In the genomic region with DNA sequence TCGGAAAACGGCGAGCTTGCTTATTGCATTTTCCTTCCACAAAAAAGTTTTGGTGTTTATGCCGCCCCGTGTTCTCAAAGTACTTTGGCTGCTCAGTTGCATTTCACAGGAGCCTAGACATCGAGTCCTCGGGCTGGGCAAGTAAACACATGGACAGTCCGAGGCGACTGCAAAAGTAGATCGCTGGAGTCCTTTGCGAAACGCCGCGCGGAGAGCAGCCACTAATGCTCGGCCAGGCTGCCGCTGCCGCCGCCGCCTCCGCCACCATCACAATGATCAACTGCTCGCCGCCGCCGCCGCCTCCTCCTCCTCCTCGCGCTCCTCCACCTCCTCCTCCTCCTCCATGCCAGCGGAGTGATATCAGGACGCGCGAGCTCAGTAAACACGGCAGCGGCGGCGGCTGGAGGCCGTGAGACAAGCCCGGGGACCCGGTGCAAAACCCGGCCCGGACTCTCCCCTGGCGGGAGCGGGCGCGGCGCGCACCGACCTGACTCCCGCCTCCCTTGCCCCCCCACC, we compare ENCODE assay signal across 9 mouse cellular contexts. TPM values are rescaled to one million over a fixed set of nuclear protein-coding genes. Genes with fewer than 3 reads are reported as not detected.
DNase-seq lines count a peak whose midpoint lies in the region; ATAC-seq and TF ChIP-seq lines count a peak whose summit lies in the region.
"Had no signal": no experiment of that assay in that cellular context is flagged by ENCODE, and none has a peak within 500 bp of the region (broad histone marks: within the 10 kb centered on the region; RNA-seq: fewer than 3 reads in every experiment).

A gene (minus strand): TSS at position 441 of the 516 bp plus-strand sequence.

- peak within 1 kb of the TSS; percentile 91 for H3K4me2 ChIP-seq in embryonic facial prominence, embryonic 13.5 days
- peak within 1 kb of the TSS; percentile 95 for H3K4me2 ChIP-seq in limb, embryonic 13.5 days (replicated peaks)
- peak within 1 kb of the TSS; percentile 78 for H3K4me2 ChIP-seq in midbrain, embryonic 15.5 days

- no peak for ATAC-seq in embryonic facial prominence, embryonic 13.5 days (ENCODE audit: insufficient number of reproducible peaks, insufficient read depth, low FRiP score, low TSS enrichment, low read depth)
- peak; percentile 37 for ATAC-seq in limb, embryonic 13.5 days (ENCODE audit: low FRiP score, low read depth)
- ATAC-seq in midbrain, embryonic 15.5 days (replicated peaks), result peak; percentile 48

- H3K27ac ChIP-seq in embryonic facial prominence, embryonic 13.5 days, result peak within 1 kb of the TSS; percentile 98
- H3K27ac ChIP-seq in heart, adult 2 months, result peak within 1 kb of the TSS; percentile 99
- peak within 1 kb of the TSS; percentile 96 for H3K27ac ChIP-seq in kidney, adult 2 months (ENCODE audit: insufficient read depth, low read depth, low read length)
- peak within 1 kb of the TSS; percentile 97 for H3K27ac ChIP-seq in limb, embryonic 13.5 days
- peak within 1 kb of the TSS; percentile 99 for H3K27ac ChIP-seq in midbrain, embryonic 15.5 days

- DNase-seq in 3T3-L1 (ENCODE audit: low read depth, low spot score), result peak; percentile 86
- DNase-seq in adrenal gland, postnatal 4 days (ENCODE audit: low spot score in 2 of 2), result peak; percentile 83 to 85
- peak; percentile 93 to 94 for DNase-seq in heart, adult 2 months
- peak; percentile 94 for DNase-seq in kidney, adult 2 months
- DNase-seq in spleen, adult 18-20 months, result peak; percentile 80 to 82

- H3K36me3 ChIP-seq in embryonic facial prominence, embryonic 13.5 days, result no peaks in the 10 kb centered on the region
- no peaks in the 10 kb centered on the region for H3K36me3 ChIP-seq in heart, adult 2 months (ENCODE audit: control insufficient read depth, insufficient read depth, low read length)
- no peaks in the 10 kb centered on the region for H3K36me3 ChIP-seq in kidney, adult 2 months (ENCODE audit: control insufficient read depth, insufficient read depth, low read length)
- no peaks in the 10 kb centered on the region for H3K36me3 ChIP-seq in limb, embryonic 13.5 days
- no peaks in the 10 kb centered on the region for H3K36me3 ChIP-seq in midbrain, embryonic 15.5 days (replicated peaks)
- H3K36me3 ChIP-seq: G1E had no signal

- H3K79me2 ChIP-seq in heart, adult 2 months (replicated peaks; ENCODE audit: control insufficient read depth, insufficient read depth, low read length), result no peaks in the 10 kb centered on the region

- no peaks in the 10 kb centered on the region for H3K9me3 ChIP-seq in embryonic facial prominence, embryonic 13.5 days
- no peaks in the 10 kb centered on the region for H3K9me3 ChIP-seq in limb, embryonic 13.5 days
- H3K9me3 ChIP-seq in midbrain, embryonic 15.5 days, result no peaks in the 10 kb centered on the region

- TF ChIP-seq EP300 in heart, adult 2 months (IDR thresholded peaks at IDR 0.05; ENCODE audit: insufficient read depth, low read depth, low read length), result no peak; the same call in 1 of the 2 replicates

- peak within 1 kb of the TSS; percentile 82 for H3K4me3 ChIP-seq in embryonic facial prominence, embryonic 13.5 days
- H3K4me3 ChIP-seq in heart, adult 2 months, result peak within 1 kb of the TSS; percentile 95
- H3K4me3 ChIP-seq in kidney, adult 2 months (ENCODE audit: insufficient read depth, low read depth, low read length), result peak within 1 kb of the TSS; percentile 78
- H3K4me3 ChIP-seq in limb, embryonic 13.5 days, result peak within 1 kb of the TSS; percentile 83
- H3K4me3 ChIP-seq in midbrain, embryonic 15.5 days, result peak within 1 kb of the TSS; percentile 50

- TF ChIP-seq CTCF in heart, adult 2 months (IDR thresholded peaks at IDR 0.05), result peak; percentile 15; the same call in 1 of the 2 replicates
- no peak for TF ChIP-seq CTCF in kidney, adult 2 months (conservative IDR thresholded peaks at IDR 0.05; ENCODE audit: insufficient read depth, insufficient read length, low read depth, low read length)

- H3K9ac ChIP-seq in embryonic facial prominence, embryonic 13.5 days, result peak within 1 kb of the TSS; percentile 90
- peak within 1 kb of the TSS; percentile 95 for H3K9ac ChIP-seq in heart, adult 2 months (ENCODE audit: low read depth, low read length)
- H3K9ac ChIP-seq in limb, embryonic 13.5 days, result peak within 1 kb of the TSS; percentile 91
- H3K9ac ChIP-seq in midbrain, embryonic 15.5 days, result peak within 1 kb of the TSS; percentile 64

- WGBS in embryonic facial prominence, embryonic 13.5 days, result under 1% methylated on average over 44 of the region's 49 CpGs
- under 1% methylated on average over 43 of the region's 49 CpGs for WGBS in heart, adult 2 months
- under 1% methylated on average over 47 of the region's 49 CpGs for WGBS in kidney, adult 2 months
- WGBS in limb, embryonic 13.5 days, result under 1% methylated on average over 44 of the region's 49 CpGs
- under 1% methylated on average over 44 of the region's 49 CpGs for WGBS in midbrain, embryonic 15.5 days

- H3K4me1 ChIP-seq in embryonic facial prominence, embryonic 13.5 days, result peaks cover 9% of the 10 kb centered on the region; the same call in 1 of the 2 replicates
- H3K4me1 ChIP-seq in heart, adult 2 months (ENCODE audit: control insufficient read depth, insufficient read depth, low read length), result no peaks in the 10 kb centered on the region
- no peaks in the 10 kb centered on the region for H3K4me1 ChIP-seq in kidney, adult 2 months (ENCODE audit: control insufficient read depth, insufficient read depth, low read length)
- no peaks in the 10 kb centered on the region for H3K4me1 ChIP-seq in limb, embryonic 13.5 days
- H3K4me1 ChIP-seq in midbrain, embryonic 15.5 days, result peaks cover 13% of the 10 kb centered on the region

- peak; percentile 66; the same call in 1 of the 2 replicates for TF ChIP-seq POLR2A in heart, adult 2 months (IDR thresholded peaks at IDR 0.05; ENCODE audit: insufficient read depth, low read depth, low read length)
- TF ChIP-seq POLR2A in kidney, adult 2 months (IDR thresholded peaks at IDR 0.05; ENCODE audit: low read depth, low read length), result no peak

- intact Hi-C loops in heart, adult 2 months (cut with DNase I), result loop anchor here (2.0 to 5.0 kb wide), 4 partner anchors 78 to 542 kb away; a partner anchor contains a TSS

- no peaks in the 10 kb centered on the region for H3K27me3 ChIP-seq in embryonic facial prominence, embryonic 13.5 days
- no peaks in the 10 kb centered on the region for H3K27me3 ChIP-seq in heart, adult 2 months (ENCODE audit: control insufficient read depth, insufficient read depth, low read length)
- no peaks in the 10 kb centered on the region for H3K27me3 ChIP-seq in kidney, adult 2 months (replicated peaks; ENCODE audit: control insufficient read depth, insufficient read depth, low read length)
- no peaks in the 10 kb centered on the region for H3K27me3 ChIP-seq in limb, embryonic 13.5 days
- no peaks in the 10 kb centered on the region for H3K27me3 ChIP-seq in midbrain, embryonic 15.5 days (replicated peaks)

RNA-seq across cellular contexts. Expression of the gene that starts here (rescaled TPM):
- total RNA-seq in adrenal gland, postnatal 4 days (2021), result 10 to 100 TPM; 19.6 to 20.9 TPM
- 5.8 and 6.5 TPM in 2 replicates for polyA plus RNA-seq in embryonic facial prominence, embryonic 13.5 days (2015; fragmentation: Nextera tagmentation; extraction: Ambion mirVana)
- total RNA-seq in heart, adult 2 months (2021), result 1 to 10 TPM; 2.7 to 2.8 TPM
- 1.9 and 2.0 TPM in 2 replicates for polyA plus RNA-seq in heart, adult 2 months (2012; rRNA removed)
- polyA plus RNA-seq in kidney, adult 2 months (2012; rRNA removed), result 3.6 and 3.7 TPM in 2 replicates
- polyA plus RNA-seq in limb, embryonic 13.5 days (2015; fragmentation: Nextera tagmentation; extraction: Ambion mirVana), result 5.1 and 5.3 TPM in 2 replicates
- 7.7 and 8.6 TPM in 2 replicates for polyA plus RNA-seq in midbrain, embryonic 15.5 days (2015; fragmentation: Nextera tagmentation; extraction: Ambion mirVana)

Comparison
In these comparisons a context has a peak if more than half of its experiments do, and no peak if none do; other contexts are left out.
1. RNA of the gene that starts here (total RNA-seq): 19.6 to 20.9 TPM in adrenal gland, postnatal 4 days; 2.7 to 2.8 TPM in heart, adult 2 months; every median in the first group is over 4 times any median in the second.
2. Peak in every context shown above with its lines, with median percentiles within 50 percentile points of each other: DNase-seq, H3K27ac ChIP-seq, H3K4me2 ChIP-seq, H3K4me3 ChIP-seq and H3K9ac ChIP-seq.